Mouse (Mus musculus): ENCODE data around the gene Dock1.

The Dock1 gene

DNA sequence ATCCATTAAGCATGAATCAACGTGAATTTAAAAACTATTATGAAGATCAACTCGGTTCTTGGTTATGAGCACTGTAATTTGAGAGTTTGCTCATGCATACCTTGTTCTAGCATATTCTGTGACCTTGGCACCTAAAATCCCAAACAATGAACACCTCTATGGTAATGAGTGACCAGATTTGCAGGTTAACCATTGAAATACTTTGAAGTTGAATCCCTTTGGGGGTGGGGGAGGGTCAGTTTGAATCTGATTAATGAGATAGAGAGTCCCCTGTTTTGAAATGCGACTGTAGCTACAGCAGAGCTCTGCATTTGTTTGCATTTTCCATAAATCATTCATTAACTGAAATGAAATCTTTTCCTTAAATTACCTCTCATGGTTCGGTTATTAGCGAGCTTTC, 364.4 kb downstream of the Dock1 start:
- no peak for DNase-seq (ENCODE audit: extremely low read depth, insufficient read length, low spot score)

DNA sequence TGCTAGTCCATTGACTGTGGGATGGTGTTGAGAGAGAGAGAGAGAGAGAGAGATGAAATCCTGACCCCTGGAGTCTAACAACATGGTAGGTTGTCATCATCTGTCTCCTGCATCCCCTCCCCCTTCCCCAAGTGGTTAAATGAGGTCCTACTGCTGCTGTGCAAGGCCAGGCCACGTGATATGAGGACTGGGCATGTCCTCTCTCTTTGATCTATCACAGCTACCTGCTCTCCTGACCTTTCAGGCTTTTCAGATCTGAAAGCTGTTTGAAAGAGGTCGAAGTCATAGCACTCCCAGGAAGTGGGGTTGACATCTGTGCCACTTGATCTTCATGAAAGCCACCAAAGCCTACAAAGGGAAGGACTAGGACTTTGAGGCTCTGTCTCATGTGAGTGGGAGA, 365.2 kb downstream of the Dock1 start:
- no peak for DNase-seq (ENCODE audit: extremely low read depth, insufficient read length, low spot score)

DNA sequence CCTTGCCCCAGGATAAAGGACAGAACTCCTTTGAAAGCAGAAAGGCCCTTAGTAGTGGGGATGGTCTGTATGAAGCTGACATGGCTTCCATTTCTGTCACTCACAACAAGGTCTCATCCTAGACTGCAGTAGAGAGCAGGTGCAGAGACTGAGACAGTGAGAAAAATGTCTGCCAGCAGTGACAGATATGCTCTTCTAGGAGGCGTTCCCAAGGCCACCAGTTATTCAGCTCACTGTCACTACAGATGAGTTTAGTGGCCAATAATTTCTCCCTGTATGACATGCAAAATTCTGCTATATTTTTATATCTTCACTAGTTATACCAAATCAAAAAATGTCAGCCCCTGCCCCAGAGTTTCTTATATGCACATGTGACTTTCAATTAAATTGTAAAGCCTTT, 368.5 kb downstream of the Dock1 start:
- no peak for DNase-seq (ENCODE audit: extremely low read depth, insufficient read length, low spot score)

GRCm38 (mm10) chr7:135043931-135044765, 373.7 kb downstream of the Dock1 start:
- DNase-seq (ENCODE audit: extremely low read depth, insufficient read length, low spot score) = no peak

DNA sequence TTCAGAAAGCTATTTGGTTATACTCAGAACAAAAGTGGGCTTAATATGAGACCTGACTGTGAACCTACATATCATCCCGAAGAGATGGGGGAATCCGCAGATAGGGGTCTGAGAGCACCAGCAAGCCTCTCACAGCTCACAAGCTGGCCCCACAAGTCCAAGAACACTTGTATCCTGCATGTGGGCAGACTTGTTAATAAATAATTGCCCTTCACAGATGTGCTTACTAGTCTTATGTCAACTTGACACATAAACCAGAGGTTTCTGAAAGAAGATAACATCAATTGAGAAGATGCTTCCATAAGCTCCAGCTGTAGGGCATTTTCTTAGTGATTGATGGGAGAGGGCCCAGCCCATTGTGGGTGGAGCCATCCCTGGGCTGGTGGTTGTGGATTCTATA, 379.0 kb downstream of the Dock1 start:
- DNase-seq (ENCODE audit: extremely low read depth, insufficient read length, low spot score) = no peak

DNA sequence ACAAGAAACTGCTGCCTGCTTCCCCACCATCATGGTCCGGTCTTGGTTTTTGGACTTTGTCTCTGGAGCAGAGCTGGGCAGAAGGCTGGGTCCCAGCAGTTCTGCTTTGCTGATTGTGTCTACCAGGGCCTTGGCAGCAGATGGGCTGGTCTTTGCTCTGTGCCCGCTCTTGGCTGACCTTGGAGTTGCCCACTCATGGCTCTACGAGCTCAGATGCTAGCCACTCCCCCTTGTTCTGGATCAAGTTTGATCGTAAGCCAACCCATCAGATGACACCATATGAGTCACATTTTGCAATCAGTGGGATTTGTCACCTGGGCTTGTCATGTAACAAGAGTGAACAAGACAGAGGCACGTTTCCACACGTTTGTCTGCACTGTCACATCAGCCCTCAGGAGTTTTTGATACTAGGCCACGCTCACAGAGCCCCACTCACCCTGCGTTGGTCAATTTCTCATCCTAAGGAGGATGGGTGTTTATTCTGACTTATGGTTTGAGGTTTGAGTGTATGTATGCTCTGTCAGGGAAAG, 382.8 kb downstream of the Dock1 start:
- DNase-seq (ENCODE audit: extremely low read depth, insufficient read length, low spot score) = no peak

GRCm38 (mm10) chr7:135054664-135055063, 384.2 kb downstream of the Dock1 start:
- no peak for DNase-seq (ENCODE audit: extremely low read depth, insufficient read length, low spot score)

- DNase-seq (ENCODE audit: extremely low read depth, insufficient read length, low spot score) = no peak
Observed at GRCm38 (mm10) chr7:135059071-135059470, 388.6 kb downstream of the Dock1 start.

- no peak for DNase-seq (ENCODE audit: extremely low read depth, insufficient read length, low spot score)
Observed at GRCm38 (mm10) chr7:135059562-135059961, 389.1 kb downstream of the Dock1 start.

DNA sequence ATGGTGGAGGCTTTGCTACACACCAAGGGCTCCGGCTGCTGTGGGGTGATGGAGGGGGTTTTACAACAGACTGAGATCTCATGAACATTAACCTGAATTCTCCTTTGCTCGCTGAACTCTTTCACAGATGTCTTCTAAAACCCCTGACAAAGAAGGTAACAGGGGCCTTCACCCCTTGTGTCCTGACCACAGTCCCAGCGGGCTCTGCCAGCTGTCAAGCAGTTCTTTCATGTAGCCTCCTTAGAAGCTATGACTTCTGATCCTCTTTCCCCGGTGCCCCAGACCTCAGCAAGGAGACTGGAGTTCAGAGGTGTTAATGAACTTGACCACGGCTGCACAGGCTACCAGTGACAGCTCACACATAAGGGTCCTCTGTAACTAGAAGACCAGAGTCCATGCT, 393.4 kb downstream of the Dock1 start:
- DNase-seq (ENCODE audit: extremely low read depth, insufficient read length, low spot score) = no peak

DNA sequence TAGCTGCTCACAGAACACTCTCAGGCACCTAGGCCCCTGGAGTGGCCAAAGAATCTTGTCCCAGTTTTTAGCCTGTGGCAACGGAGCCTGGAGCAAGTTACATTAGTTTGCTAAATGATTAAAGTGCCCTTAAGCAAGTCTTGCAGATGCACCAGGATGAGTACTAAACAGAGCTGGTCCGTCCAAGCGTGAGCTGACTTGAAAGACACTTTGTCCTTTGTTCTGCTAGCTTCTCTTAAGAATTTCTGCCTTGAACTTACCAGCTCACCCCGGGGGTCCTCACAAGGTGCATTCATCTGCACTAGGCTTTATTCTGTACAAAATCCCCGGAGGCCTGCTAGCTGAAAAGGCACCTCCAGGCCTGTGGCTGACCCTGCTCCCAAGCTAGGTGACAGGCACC, 394.8 kb downstream of the Dock1 start:
- no peak for DNase-seq (ENCODE audit: extremely low read depth, insufficient read length, low spot score)

- DNase-seq (ENCODE audit: extremely low read depth, insufficient read length, low spot score) = no peak
Observed at GRCm38 (mm10) chr7:135068887-135069286, 398.4 kb downstream of the Dock1 start.

DNA sequence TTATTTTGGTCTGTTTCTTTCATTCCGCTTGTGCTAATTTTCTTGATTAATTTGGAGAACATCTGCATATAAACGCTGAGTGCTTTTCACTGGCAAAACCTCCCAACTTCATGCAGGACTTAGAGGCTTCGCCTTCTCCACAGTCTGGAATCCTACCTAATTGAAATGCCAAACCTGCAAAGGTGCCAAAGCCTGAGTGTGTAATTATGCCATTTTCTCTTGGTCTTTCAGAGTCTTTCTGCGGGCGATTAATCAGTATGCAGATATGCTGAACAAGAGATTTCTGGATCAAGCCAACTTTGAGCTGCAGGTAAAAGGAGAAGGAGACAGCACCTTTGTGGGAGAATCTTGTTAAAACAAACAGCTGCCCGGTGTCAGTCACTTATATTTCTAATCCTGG, 406.4 kb downstream of the Dock1 start:
- no peak for DNase-seq (ENCODE audit: extremely low read depth, insufficient read length, low spot score)

- DNase-seq (ENCODE audit: extremely low read depth, insufficient read length, low spot score) = no peak
Observed at GRCm38 (mm10) chr7:135077340-135077739, 406.9 kb downstream of the Dock1 start.

GRCm38 (mm10) chr7:135077806-135078205, 407.4 kb downstream of the Dock1 start:
- DNase-seq (ENCODE audit: extremely low read depth, insufficient read length, low spot score) = no peak

GRCm38 (mm10) chr7:135083421-135083820, 413.0 kb downstream of the Dock1 start:
- DNase-seq (ENCODE audit: extremely low read depth, insufficient read length, low spot score) = no peak

GRCm38 (mm10) chr7:135084069-135084468, 413.6 kb downstream of the Dock1 start:
- DNase-seq (ENCODE audit: extremely low read depth, insufficient read length, low spot score) = no peak

GRCm38 (mm10) chr7:135086556-135086955, 416.1 kb downstream of the Dock1 start:
- no peak for DNase-seq (ENCODE audit: extremely low read depth, insufficient read length, low spot score)

- no peak for DNase-seq (ENCODE audit: extremely low read depth, insufficient read length, low spot score)
Observed at GRCm38 (mm10) chr7:135089626-135090025, 419.2 kb downstream of the Dock1 start.

- DNase-seq (ENCODE audit: extremely low read depth, insufficient read length, low spot score) = no peak
Observed at GRCm38 (mm10) chr7:135093851-135094250, 423.4 kb downstream of the Dock1 start.

DNA sequence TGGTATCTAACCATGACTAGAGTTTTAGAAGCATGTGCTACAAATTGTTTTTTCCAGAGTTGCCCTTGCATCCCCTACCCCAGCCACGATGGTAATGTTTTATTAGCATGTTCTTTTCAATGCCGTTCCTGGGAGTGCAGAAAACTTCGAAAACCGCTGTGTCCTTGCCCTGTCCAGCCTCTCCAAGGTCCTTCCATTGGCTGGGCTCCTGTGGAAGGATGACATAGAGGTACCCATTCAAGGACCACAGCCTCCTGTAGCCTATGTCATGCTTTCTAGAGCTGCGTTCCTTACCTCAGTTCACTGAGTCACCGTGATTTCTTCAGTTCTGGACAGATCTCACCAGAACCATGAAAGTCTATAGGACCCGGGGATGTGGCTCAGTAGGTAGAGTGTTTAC, 431.5 kb downstream of the Dock1 start:
- DNase-seq (ENCODE audit: extremely low read depth, insufficient read length, low spot score) = no peak

DNA sequence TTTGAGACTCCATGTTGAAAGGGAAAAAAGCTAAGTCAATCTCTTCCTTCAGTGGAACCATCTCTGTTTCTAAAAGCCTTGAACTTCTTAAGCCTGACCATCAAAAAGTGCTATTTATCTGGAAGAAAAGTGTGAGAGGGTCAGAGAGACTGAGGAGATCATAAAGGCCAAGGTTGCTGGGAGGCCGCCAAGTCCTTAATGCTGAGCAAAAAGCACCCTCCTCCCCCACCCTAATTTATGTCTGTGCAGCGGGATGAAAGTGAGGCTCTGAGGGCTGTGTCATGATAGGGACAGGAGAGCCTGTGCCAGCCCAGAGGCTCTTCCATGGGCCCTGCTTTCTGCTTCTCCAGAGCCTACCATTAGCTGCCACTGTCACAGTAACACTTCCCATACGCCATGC, 436.1 kb downstream of the Dock1 start:
- no peak for DNase-seq (ENCODE audit: extremely low read depth, insufficient read length, low spot score)

DNA sequence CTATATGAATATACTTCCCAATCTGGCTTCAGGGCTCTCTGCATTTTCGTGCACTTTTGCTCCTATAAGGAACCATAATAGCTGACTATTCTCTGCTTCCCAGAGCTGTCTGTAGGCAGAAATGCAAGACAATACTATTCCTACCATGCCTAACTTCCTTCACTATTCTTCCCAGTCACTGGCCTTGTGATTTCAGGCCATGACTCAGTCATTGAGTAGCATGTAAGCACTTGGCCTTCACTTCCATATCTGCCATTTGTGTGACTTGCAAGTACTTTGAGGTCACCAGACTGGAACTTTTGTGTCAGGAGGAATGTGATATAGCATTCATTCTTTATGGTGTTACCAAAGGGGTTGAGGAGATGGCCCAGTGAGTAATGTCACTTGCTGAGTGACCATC, 439.9 kb downstream of the Dock1 start:
- DNase-seq (ENCODE audit: extremely low read depth, insufficient read length, low spot score) = no peak
